Mouse (Mus musculus) lung, postnatal 0 days (tissue): ENCODE measurements around the gene Mlc1.

Source experiments
- CTCF ChIP-seq: IDR thresholded peaks from 2 replicates; pipeline ENCODE4 v1.5.1; 2016; ENCODE audit warnings: antibody characterized with exemption, mild to moderate bottlenecking
- EP300 ChIP-seq: IDR thresholded peaks from 2 replicates; pipeline ENCODE4 v1.6.1; 2016; ENCODE audit warnings: antibody characterized with exemption, mild to moderate bottlenecking, control low read depth

DNA sequence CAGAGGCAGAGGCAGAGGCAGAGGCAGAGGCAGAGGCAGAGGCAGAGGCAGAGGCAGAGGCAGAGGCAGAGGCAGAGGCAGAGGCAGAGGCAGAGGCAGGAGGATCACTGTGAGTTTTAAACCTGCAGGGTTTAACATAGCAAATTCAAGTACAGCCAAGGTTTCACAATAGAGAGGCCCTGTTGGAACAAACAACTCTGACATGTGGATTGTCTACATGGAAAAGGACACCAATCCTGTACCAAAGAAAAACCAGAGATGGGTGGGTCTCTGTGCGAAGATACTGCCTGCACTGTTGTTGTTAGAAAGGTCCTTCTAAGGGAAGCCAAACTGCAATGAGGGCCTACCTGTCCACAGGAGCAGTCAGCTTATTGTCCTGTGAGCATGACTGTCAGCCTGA, 58.7 kb downstream of the Mlc1 start:
- no peak for TF ChIP-seq CTCF
- no peak for TF ChIP-seq EP300
